Mouse (Mus musculus): Measurements from ENCODE around the gene Fmn2. TPM values are rescaled to one million over a fixed set of nuclear protein-coding genes. Genes with fewer than 3 reads are reported as not detected.

The Fmn2 gene
- polyA plus RNA-seq, 1 experiment from 2014 or later, result not detected

DNA sequence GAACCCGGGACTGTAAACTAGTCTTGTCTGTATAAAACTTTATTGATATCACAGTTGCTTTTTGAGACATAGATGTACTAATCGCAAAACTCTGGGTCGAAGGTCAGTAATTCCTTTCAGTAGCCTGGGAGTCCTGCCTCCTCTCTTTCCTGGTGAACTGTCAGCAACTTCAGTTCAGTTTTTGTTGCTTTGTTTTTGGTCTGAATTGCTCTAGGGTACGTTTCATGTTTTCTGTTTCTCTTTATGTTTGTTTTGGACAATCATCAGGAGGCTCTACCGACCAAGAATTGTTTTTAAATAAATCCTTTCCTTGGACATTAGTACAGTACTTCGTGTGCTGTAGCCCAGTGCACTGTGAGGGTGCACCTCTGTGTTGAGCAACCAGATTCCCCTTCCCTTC is 231.1 kb downstream of the Fmn2 start:
- no peak overlapping the region for H3K27ac ChIP-seq (replicated peaks)
- no peaks in the 10 kb centered on the region for H3K9me3 ChIP-seq (replicated peaks)
- H3K4me2 ChIP-seq, result no peak overlapping the region
- no peaks in the 10 kb centered on the region for H3K4me1 ChIP-seq (replicated peaks)
- no peaks in the 10 kb centered on the region for H3K36me3 ChIP-seq (replicated peaks)
- no peaks in the 10 kb centered on the region for H3K27me3 ChIP-seq
- 55% methylated on average over 6 of the region's 6 CpGs for WGBS (ENCODE audit: insufficient replicate concordance)
- no peak overlapping the region for H3K4me3 ChIP-seq (replicated peaks)
- no peak for ATAC-seq (ENCODE audit: insufficient read depth)
- H3K9ac ChIP-seq, result no peak overlapping the region

DNA sequence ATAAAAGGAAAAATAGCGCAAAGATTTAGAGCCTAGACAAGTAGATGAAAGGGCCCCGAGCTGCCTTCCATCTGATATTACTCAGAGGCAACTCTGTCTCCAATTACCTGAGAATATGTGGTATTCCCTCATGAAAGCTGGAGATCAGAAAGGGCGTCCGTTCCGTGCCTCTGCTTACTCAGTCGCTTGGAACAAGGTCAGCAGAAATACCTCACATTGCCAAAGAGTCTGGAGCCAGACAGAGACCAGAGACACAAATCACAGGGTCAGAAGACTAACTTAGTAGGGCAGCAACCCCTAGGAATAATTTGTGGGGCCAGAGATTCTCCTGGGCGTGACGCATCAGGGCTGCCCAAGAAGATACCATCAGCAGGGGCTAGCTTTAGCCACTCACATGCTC is 237.3 kb downstream of the Fmn2 start:
- no peak for ATAC-seq (ENCODE audit: insufficient read depth)
- no peaks in the 10 kb centered on the region for H3K9me3 ChIP-seq (replicated peaks)
- WGBS (ENCODE audit: insufficient replicate concordance), result 60% methylated on average over 8 of the region's 8 CpGs

DNA sequence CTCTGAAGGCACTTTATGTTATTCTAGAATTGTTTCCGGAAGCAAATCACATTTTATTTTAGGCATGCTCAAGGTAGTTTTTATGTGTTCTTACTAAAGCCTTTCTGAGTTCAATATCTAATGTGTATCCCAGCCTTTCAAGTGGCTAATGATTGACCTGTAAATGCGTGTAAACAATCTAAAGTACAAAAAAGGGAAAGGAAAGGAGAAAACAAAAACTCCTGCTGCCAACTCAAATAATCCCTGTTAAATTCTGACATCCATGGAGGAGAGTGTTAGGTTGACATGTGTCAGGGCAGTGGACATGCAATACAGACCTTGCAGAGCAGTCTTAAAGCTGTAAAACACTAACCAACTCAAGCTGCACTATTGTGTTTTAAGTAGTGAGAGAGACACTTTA is 241.0 kb downstream of the Fmn2 start:
- 56% methylated on average over 2 of the region's 2 CpGs for WGBS (ENCODE audit: insufficient replicate concordance)
- Histone ChIP-seq H3K4me1 (replicated peaks) (no peaks in the 10 kb centered on the region), H3K9ac (no peak overlapping the region), H3K4me2 (no peak overlapping the region), H3K9me3 (replicated peaks) (no peaks in the 10 kb centered on the region), H3K27ac (replicated peaks) (no peak overlapping the region), H3K36me3 (replicated peaks) (no peaks in the 10 kb centered on the region), H3K4me3 (replicated peaks) (no peak overlapping the region), H3K27me3 (no peaks in the 10 kb centered on the region)
- ATAC-seq (ENCODE audit: insufficient read depth), result no peak

More for the DNA sequence above, 237.3 kb downstream of the Fmn2 start:
- H3K27me3 ChIP-seq, result no peaks in the 10 kb centered on the region
- H3K4me3 ChIP-seq (replicated peaks), result no peak overlapping the region
- no peaks in the 10 kb centered on the region for H3K36me3 ChIP-seq (replicated peaks)
- no peak overlapping the region for H3K9ac ChIP-seq
- no peaks in the 10 kb centered on the region for H3K4me1 ChIP-seq (replicated peaks)
- H3K27ac ChIP-seq (replicated peaks), result no peak overlapping the region
- H3K4me2 ChIP-seq, result no peak overlapping the region

DNA sequence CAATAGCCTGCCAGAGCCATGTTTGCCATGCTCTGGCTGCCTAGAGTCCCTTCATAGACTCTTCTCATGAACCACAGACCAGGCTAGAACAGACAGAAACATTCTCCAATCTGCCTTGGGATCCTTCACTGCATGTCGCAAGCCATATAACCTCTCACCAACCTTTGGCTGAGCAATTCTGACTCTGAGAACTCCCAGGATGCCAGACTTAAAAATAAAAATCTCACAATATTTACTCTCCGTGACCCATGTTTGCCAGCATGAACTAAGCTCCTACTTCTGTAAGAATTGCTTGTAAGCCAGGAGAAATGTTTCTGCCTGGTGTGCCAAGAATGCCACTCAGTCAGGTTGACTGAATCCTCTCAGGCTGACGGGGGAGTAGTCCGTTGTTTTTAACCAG is 246.9 kb downstream of the Fmn2 start:
- Histone ChIP-seq H3K9ac (no peak overlapping the region), H3K27ac (replicated peaks) (no peak overlapping the region), H3K4me2 (no peak overlapping the region), H3K9me3 (replicated peaks) (no peaks in the 10 kb centered on the region), H3K4me1 (replicated peaks) (no peaks in the 10 kb centered on the region), H3K4me3 (replicated peaks) (no peak overlapping the region), H3K27me3 (no peaks in the 10 kb centered on the region), H3K36me3 (replicated peaks) (no peaks in the 10 kb centered on the region)
- 53% methylated on average over 4 of the region's 4 CpGs for WGBS (ENCODE audit: insufficient replicate concordance)
- no peak for ATAC-seq (ENCODE audit: insufficient read depth)

DNA sequence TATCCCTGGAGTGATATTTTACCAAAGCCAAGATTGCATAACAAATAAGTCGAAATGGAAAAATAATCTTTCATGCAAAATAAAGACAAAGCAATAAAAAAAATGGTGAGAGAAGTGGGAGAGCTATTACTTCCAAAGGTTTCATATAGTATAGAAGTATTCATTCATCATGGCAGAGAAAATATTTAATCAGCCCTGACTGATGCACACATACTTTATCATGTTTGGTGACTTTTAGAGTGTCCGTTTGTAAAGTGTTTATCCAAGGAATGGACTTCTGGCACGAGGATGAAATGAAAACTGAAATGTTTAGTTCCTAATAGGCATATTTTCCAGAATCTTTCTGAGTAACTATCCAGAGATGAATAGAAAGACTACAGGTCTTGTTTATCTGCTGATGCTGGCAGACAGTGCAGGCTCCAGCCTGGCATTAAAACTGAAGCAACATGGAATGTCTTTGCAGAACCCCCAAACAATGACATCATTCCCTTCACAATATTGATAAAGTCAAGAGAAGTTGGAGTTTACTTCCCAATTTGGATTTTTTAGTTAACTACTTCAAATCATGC is 249.4 kb downstream of the Fmn2 start:
- 38% methylated on average over 3 of the region's 3 CpGs for WGBS (ENCODE audit: insufficient replicate concordance)
- no peaks in the 10 kb centered on the region for H3K36me3 ChIP-seq (replicated peaks)
- H3K4me2 ChIP-seq, result no peak overlapping the region
- no peak overlapping the region for H3K4me3 ChIP-seq (replicated peaks)
- ATAC-seq (ENCODE audit: insufficient read depth), result no peak
- no peaks in the 10 kb centered on the region for H3K4me1 ChIP-seq (replicated peaks)
- H3K27me3 ChIP-seq, result no peaks in the 10 kb centered on the region
- no peak overlapping the region for H3K27ac ChIP-seq (replicated peaks)
- H3K9ac ChIP-seq, result no peak overlapping the region
- no peaks in the 10 kb centered on the region for H3K9me3 ChIP-seq (replicated peaks)

DNA sequence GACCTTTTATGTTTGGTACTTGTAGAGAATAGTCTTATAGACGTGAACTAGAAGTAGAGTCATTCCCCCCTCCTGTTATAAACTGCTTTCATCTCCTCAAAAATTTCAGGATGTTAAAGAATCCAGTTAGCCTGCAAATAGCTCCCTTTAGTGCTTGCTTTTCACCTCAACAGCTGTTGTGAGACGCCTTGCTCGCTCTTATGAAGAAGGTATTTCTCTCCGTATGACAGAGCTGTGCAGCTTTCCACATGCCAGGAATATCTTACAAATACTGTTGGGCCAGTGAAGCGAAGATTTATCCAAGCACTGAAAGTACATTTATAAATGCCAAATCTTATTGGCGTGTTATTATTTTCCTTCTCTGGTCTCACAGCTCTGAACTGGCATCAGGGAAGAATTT is 257.7 kb downstream of the Fmn2 start:
- Histone ChIP-seq H3K4me3 (replicated peaks) (no peak overlapping the region), H3K36me3 (replicated peaks) (no peaks in the 10 kb centered on the region), H3K9me3 (replicated peaks) (no peaks in the 10 kb centered on the region), H3K9ac (no peak overlapping the region), H3K4me2 (no peak overlapping the region), H3K27ac (replicated peaks) (no peak overlapping the region), H3K27me3 (no peaks in the 10 kb centered on the region), H3K4me1 (replicated peaks) (no peaks in the 10 kb centered on the region)
- ATAC-seq (ENCODE audit: insufficient read depth), result no peak
- WGBS (ENCODE audit: insufficient replicate concordance), result 64% methylated on average over 6 of the region's 6 CpGs

DNA sequence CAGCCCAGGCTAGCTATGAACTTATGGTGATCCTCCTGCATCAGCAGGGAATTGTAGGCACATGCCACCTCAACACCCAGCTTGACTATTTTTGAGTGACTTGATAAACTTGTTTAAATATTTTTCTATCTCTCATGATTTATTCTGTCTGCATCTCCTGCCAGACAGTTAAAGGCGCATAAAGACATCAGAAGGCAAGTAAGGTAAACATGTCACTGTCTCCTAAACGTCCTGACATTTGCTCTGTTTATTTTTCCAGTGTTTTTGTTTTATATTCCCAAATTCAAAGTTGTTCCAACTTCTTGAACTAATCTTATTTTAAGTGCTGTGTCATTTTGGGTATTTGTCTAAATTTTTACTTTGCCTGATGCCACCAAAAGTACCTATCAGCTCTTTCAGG is 264.1 kb downstream of the Fmn2 start:
- Histone ChIP-seq H3K27me3 (no peaks in the 10 kb centered on the region), H3K4me3 (replicated peaks) (no peak overlapping the region), H3K27ac (replicated peaks) (no peak overlapping the region), H3K36me3 (replicated peaks) (no peaks in the 10 kb centered on the region), H3K9me3 (replicated peaks) (no peaks in the 10 kb centered on the region), H3K4me2 (no peak overlapping the region), H3K4me1 (replicated peaks) (no peaks in the 10 kb centered on the region), H3K9ac (no peak overlapping the region)
- ATAC-seq (ENCODE audit: insufficient read depth), result no peak
- 32% methylated on average over 2 of the region's 2 CpGs for WGBS (ENCODE audit: insufficient replicate concordance)

DNA sequence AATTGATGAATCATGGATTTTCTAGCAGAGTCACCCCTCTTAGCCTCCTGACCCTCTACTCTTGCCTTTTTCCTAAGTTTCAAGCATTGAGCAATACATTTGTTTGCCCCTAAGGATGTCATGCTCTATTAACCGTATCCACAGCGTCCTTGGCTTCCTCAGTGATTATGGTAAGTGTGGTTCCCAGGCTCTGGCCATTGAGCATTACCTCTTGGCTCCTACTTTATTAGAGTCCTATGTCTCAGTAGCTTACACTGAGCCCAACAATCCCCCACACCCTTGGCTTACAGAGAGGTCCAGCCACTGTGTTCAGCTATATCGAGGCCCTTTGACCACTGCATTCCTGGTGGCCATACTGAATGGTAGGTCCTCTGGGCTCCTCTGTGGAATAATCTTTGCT is 265.2 kb downstream of the Fmn2 start:
- Histone ChIP-seq H3K4me1 (replicated peaks) (no peaks in the 10 kb centered on the region), H3K36me3 (replicated peaks) (no peaks in the 10 kb centered on the region), H3K4me2 (no peak overlapping the region), H3K4me3 (replicated peaks) (no peak overlapping the region), H3K27ac (replicated peaks) (no peak overlapping the region), H3K9me3 (replicated peaks) (no peaks in the 10 kb centered on the region), H3K27me3 (no peaks in the 10 kb centered on the region), H3K9ac (no peak overlapping the region)
- 67% methylated on average over 3 of the region's 3 CpGs for WGBS (ENCODE audit: insufficient replicate concordance)
- no peak for ATAC-seq (ENCODE audit: insufficient read depth)

DNA sequence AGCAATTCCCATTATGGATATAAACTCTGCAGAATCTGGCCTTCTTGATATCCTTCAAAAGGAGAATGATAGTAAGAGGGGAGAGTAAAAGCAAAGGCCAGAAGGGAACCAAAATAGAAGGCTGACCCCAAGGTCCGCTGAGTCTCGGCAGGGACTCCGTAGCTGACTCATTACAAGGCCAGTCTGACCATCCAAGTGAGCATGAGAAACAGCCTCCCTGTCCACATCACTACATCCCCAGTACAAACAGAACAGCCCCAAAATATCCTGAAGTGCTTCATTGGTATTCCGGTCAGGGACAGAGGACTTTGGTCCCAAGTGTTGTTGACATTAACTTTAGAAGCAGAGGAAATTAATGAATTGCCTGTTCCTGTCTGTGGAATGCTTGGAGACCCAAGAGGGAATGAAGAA is 270.3 kb downstream of the Fmn2 start:
- no peak overlapping the region for H3K4me2 ChIP-seq
- no peak for ATAC-seq (ENCODE audit: insufficient read depth)
- H3K27ac ChIP-seq (replicated peaks), result no peak overlapping the region
- H3K9ac ChIP-seq, result no peak overlapping the region
- H3K4me1 ChIP-seq (replicated peaks), result no peaks in the 10 kb centered on the region
- WGBS (ENCODE audit: insufficient replicate concordance), result 61% methylated on average over 4 of the region's 4 CpGs
- no peaks in the 10 kb centered on the region for H3K9me3 ChIP-seq (replicated peaks)
- no peaks in the 10 kb centered on the region for H3K27me3 ChIP-seq
- no peak overlapping the region for H3K4me3 ChIP-seq (replicated peaks)
- H3K36me3 ChIP-seq (replicated peaks), result no peaks in the 10 kb centered on the region

DNA sequence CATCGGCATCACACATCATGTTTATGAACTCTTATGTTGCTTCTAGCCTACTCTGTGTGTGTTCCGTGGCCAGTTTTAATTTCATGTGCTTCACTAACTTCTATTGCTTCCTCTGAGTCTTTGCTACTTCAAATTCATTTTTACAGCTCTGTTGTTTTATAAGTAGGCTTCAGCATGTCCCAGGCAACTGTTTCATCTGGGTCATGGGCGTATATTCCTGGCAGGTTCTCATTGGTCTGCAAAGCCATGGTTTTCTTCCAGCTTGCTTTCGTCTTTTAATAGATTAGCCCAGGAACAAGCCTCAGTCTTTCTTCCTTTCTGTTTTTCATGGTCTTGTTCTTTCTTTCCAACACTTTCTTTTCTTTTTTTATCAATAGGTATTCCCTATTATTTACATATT is 279.4 kb downstream of the Fmn2 start:
- no peak for ATAC-seq (ENCODE audit: insufficient read depth)
- H3K27ac ChIP-seq (replicated peaks), result no peak overlapping the region
- WGBS (ENCODE audit: insufficient replicate concordance), result 59% methylated on average over 4 of the region's 4 CpGs

DNA sequence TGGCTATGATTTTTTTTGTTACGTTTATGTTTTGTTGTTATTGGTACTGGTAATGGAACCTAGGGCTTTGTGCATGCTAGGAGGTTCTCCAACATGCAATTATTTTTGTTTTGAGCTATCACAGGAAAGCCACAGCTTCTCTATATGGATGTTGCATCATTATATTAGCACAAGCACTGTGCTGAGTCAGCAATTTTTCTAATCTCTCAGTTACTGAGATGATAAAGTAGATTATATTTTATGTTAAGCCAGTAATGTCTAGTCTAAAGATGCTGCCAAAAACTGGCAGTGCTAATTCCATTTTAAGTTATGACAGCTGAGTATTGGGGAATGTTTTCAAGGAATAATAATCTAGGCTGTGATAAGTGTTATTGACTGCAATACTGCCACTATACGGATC is 287.0 kb downstream of the Fmn2 start:
- 56% methylated on average over 2 of the region's 2 CpGs for WGBS (ENCODE audit: insufficient replicate concordance)
- ATAC-seq (ENCODE audit: insufficient read depth), result no peak
- no peak overlapping the region for H3K4me3 ChIP-seq (replicated peaks)
- H3K9me3 ChIP-seq (replicated peaks), result no peaks in the 10 kb centered on the region
- no peaks in the 10 kb centered on the region for H3K36me3 ChIP-seq (replicated peaks)
- no peaks in the 10 kb centered on the region for H3K4me1 ChIP-seq (replicated peaks)
- H3K4me2 ChIP-seq, result no peak overlapping the region
- H3K27me3 ChIP-seq, result no peaks in the 10 kb centered on the region
- no peak overlapping the region for H3K9ac ChIP-seq
- H3K27ac ChIP-seq (replicated peaks), result no peak overlapping the region

More for the DNA sequence above, 279.4 kb downstream of the Fmn2 start:
- Histone ChIP-seq H3K27me3 (no peaks in the 10 kb centered on the region), H3K9ac (no peak overlapping the region), H3K9me3 (replicated peaks) (no peaks in the 10 kb centered on the region), H3K4me2 (no peak overlapping the region), H3K4me3 (replicated peaks) (no peak overlapping the region), H3K36me3 (replicated peaks) (no peaks in the 10 kb centered on the region), H3K4me1 (replicated peaks) (no peaks in the 10 kb centered on the region)

DNA sequence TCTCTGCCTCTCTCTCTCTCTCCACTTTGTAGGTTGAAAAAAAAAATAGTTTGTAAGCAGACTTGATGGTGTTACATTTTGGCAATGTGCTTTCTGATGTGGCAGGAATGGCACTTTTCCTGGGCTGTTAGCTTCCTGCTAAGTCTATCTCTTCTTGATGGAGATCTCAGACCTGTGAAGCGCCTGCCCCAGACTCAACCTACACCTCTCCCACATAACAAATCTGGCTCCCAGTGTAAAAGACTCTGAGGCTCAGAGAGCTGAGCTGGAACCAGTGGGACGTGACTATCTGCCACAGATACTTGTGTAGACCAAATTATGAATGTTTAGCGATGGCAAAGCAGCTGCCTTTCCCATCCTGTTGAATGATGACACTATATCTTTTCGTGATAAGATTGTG is 310.2 kb downstream of the Fmn2 start:
- Histone ChIP-seq H3K9me3 (replicated peaks) (no peaks in the 10 kb centered on the region), H3K27ac (replicated peaks) (no peak overlapping the region)

More for the DNA sequence above, 310.2 kb downstream of the Fmn2 start:
- Histone ChIP-seq H3K36me3 (replicated peaks) (no peaks in the 10 kb centered on the region), H3K4me1 (replicated peaks) (no peaks in the 10 kb centered on the region), H3K4me3 (replicated peaks) (no peak overlapping the region), H3K9ac (no peak overlapping the region), H3K4me2 (no peak overlapping the region), H3K27me3 (no peaks in the 10 kb centered on the region)
- ATAC-seq (ENCODE audit: insufficient read depth), result no peak
- WGBS (ENCODE audit: insufficient replicate concordance), result 48% methylated on average over 4 of the region's 4 CpGs
